Mouse (Mus musculus): Measurements from ENCODE around the gene Anapc7. TPM values are rescaled to one million over a fixed set of nuclear protein-coding genes. Genes with fewer than 3 reads are reported as not detected.

The Anapc7 gene
- polyA plus RNA-seq, 1 experiment from 2014 or later = 22.8 TPM

GRCm38 (mm10) chr5:122425550-122425949 is 4.1 kb downstream of the Anapc7 start:
- no peak overlapping the region for H3K27ac ChIP-seq (ENCODE audit: low read depth, low read length)
- no peak for ATAC-seq
- H3K36me3 ChIP-seq (ENCODE audit: control insufficient read depth, insufficient read depth) = peaks cover 26% of the 10 kb centered on the region
- no peak overlapping the region for H3K4me3 ChIP-seq (ENCODE audit: low read depth, low read length)
- WGBS = 70% methylated on average over 2 of the region's 2 CpGs
- H3K9ac ChIP-seq (ENCODE audit: low read depth, low read length) = no peak overlapping the region
- H3K4me1 ChIP-seq (replicated peaks; ENCODE audit: control insufficient read depth, insufficient read depth, low read length) = no peaks in the 10 kb centered on the region
- TF ChIP-seq CTCF (IDR thresholded peaks at IDR 0.05; ENCODE audit: low read depth) = peak; percentile 35; the same call in 1 of the 2 replicates
- no peaks in the 10 kb centered on the region for H3K27me3 ChIP-seq (replicated peaks; ENCODE audit: control insufficient read depth, insufficient read depth, low read length)
- H3K4me2 ChIP-seq (replicated peaks; ENCODE audit: low read depth) = no peak overlapping the region
- no peaks in the 10 kb centered on the region for H3K9me3 ChIP-seq (ENCODE audit: control insufficient read depth)

DNA sequence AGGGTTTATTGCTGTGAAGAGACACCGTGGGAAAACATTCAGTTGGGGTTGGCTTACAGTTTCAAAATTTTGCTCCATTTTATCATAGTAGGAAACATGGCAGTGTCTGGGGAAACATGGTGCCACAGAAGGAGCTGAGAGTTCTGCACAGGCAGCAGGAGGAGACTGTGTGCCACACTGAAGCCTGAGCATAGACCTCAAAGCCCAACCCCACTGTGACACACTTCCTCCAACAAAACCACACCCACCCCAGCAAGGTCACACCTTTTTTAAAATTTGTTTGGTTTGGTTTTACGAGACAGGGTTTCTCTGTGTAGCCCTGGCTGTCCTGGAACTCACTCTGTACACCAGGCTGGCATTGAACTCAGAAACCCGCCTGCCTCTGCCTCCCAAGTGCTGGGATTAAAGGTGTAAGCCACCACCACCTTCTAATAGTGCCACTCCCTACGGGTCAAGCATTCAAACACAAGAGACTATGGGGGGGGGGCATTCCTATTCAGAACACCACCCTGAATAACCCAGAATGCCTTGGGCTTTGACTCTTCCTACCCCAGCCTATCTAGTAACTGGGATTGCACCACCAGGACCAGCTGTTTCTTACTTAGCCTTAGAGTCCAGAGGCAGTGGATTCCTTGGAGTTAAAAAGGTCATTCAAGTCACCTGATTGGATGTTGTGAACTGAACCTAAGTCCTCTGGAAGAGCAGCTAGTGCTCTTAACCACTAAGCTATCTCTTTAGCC is 8.7 kb downstream of the Anapc7 start:
- WGBS = 88% methylated on average over 4 of the region's 4 CpGs
- Histone ChIP-seq H3K9ac (ENCODE audit: low read depth, low read length) (no peak overlapping the region), H3K4me1 (replicated peaks; ENCODE audit: control insufficient read depth, insufficient read depth, low read length) (no peaks in the 10 kb centered on the region), H3K9me3 (ENCODE audit: control insufficient read depth) (no peaks in the 10 kb centered on the region), H3K36me3 (ENCODE audit: control insufficient read depth, insufficient read depth) (peaks cover 65% of the 10 kb centered on the region), H3K27me3 (replicated peaks; ENCODE audit: control insufficient read depth, insufficient read depth, low read length) (no peaks in the 10 kb centered on the region), H3K4me3 (ENCODE audit: low read depth, low read length) (no peak overlapping the region), H3K27ac (ENCODE audit: low read depth, low read length) (no peak overlapping the region), H3K4me2 (replicated peaks; ENCODE audit: low read depth) (no peak overlapping the region)
- ATAC-seq = no peak
- TF ChIP-seq CTCF (IDR thresholded peaks at IDR 0.05; ENCODE audit: low read depth) = no peak

DNA sequence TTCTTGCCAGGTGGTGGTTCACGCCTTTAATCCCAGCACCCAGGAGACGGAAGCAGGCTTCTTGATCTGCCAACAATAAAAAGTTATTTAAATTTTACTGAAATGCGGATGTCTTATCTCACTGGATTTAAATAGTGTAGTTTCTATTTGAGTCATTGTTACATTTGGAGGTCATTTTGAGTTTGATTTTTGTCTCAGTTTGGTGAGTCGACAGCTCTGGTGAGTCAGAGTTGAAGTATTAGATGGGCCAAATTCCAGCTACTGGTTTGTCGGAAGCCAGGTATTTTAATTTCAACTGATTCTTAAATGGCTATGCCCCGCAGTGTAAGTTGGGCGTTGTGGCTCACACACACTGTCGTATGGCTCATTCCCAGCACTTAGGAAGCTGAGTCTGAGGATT is 9.7 kb downstream of the Anapc7 start:
- ATAC-seq = no peak
- Histone ChIP-seq H3K36me3 (ENCODE audit: control insufficient read depth, insufficient read depth) (peaks cover 75% of the 10 kb centered on the region), H3K27ac (ENCODE audit: low read depth, low read length) (no peak overlapping the region), H3K4me2 (replicated peaks; ENCODE audit: low read depth) (no peak overlapping the region), H3K27me3 (replicated peaks; ENCODE audit: control insufficient read depth, insufficient read depth, low read length) (no peaks in the 10 kb centered on the region), H3K4me3 (ENCODE audit: low read depth, low read length) (no peak overlapping the region), H3K9me3 (ENCODE audit: control insufficient read depth) (no peaks in the 10 kb centered on the region), H3K9ac (ENCODE audit: low read depth, low read length) (no peak overlapping the region), H3K4me1 (replicated peaks; ENCODE audit: control insufficient read depth, insufficient read depth, low read length) (no peaks in the 10 kb centered on the region)
- no peak for TF ChIP-seq CTCF (IDR thresholded peaks at IDR 0.05; ENCODE audit: low read depth)
- 91% methylated on average over 8 of the region's 8 CpGs for WGBS

DNA sequence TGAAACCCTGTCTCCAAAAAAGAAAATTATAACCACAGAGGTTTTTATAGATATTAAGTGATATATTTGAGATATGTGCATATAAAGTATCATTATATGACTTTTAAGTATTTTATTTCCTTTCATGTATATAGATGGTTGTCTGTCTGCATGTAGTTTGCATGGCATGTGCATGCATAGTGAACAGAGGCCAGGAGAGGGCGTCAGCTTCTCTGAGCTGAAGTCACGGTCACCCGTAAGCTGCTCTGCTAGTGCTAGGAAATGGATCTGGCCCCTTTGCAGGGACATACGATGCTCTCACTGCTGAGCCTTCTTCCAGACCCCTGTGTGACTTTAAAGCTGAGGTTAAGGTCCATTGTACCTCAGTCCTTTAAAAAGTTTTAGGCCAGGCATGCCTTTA is 13.0 kb downstream of the Anapc7 start:
- no peaks in the 10 kb centered on the region for H3K27me3 ChIP-seq (replicated peaks; ENCODE audit: control insufficient read depth, insufficient read depth, low read length)
- H3K9me3 ChIP-seq (ENCODE audit: control insufficient read depth) = no peaks in the 10 kb centered on the region
- H3K36me3 ChIP-seq (ENCODE audit: control insufficient read depth, insufficient read depth) = peaks cover 92% of the 10 kb centered on the region
- ATAC-seq = no peak
- 82% methylated on average over 4 of the region's 4 CpGs for WGBS
- H3K9ac ChIP-seq (ENCODE audit: low read depth, low read length) = no peak overlapping the region
- peak; percentile 47 for TF ChIP-seq CTCF (IDR thresholded peaks at IDR 0.05; ENCODE audit: low read depth)
- H3K4me3 ChIP-seq (ENCODE audit: low read depth, low read length) = no peak overlapping the region
- H3K4me1 ChIP-seq (replicated peaks; ENCODE audit: control insufficient read depth, insufficient read depth, low read length) = no peaks in the 10 kb centered on the region
- no peak overlapping the region for H3K27ac ChIP-seq (ENCODE audit: low read depth, low read length)
- no peak overlapping the region for H3K4me2 ChIP-seq (replicated peaks; ENCODE audit: low read depth)

DNA sequence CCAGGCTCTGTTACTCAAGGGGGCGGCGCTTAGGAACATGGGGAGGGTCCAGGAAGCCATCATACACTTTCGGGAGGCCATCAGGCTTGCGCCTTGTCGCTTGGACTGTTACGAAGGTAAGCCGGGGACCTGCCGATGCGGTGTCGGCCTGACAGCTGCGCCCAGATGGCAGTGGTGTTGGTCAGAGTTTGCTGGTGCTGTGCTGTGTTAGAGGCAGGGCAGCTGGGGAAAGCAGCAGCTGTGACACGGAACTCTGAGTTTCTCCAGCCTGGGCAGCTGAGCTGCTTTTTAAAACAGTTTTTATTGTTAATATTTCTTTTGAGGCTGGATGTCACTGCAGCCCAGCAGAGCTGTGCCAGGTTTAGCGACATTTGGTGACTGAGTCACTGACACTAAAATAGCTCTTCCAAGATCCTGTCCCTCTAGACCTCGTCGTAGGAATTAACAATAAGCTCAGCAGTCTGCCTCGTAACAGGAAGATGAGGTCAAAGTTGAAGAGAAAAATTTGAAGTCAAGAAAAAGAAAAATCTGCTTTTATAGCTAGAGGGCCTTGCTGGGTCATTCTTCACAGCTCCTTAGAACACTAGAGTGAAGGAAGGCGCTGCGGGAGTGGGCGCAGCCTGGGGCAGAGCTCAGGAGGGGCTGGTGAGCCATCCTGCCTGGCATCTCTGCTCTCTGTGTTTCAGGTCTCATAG is 18.1 kb downstream of the Anapc7 start:
- H3K9me3 ChIP-seq (ENCODE audit: control insufficient read depth) = no peaks in the 10 kb centered on the region
- H3K4me3 ChIP-seq (ENCODE audit: low read depth, low read length) = no peak overlapping the region
- no peak overlapping the region for H3K4me2 ChIP-seq (replicated peaks; ENCODE audit: low read depth)
- H3K27me3 ChIP-seq (replicated peaks; ENCODE audit: control insufficient read depth, insufficient read depth, low read length) = no peaks in the 10 kb centered on the region
- ATAC-seq = no peak
- TF ChIP-seq CTCF (IDR thresholded peaks at IDR 0.05; ENCODE audit: low read depth) = no peak
- H3K9ac ChIP-seq (ENCODE audit: low read depth, low read length) = no peak overlapping the region
- H3K4me1 ChIP-seq (replicated peaks; ENCODE audit: control insufficient read depth, insufficient read depth, low read length) = no peaks in the 10 kb centered on the region
- 78% methylated on average over 19 of the region's 19 CpGs for WGBS
- H3K36me3 ChIP-seq (ENCODE audit: control insufficient read depth, insufficient read depth) = peaks cover 99% of the 10 kb centered on the region
- peak overlapping the region; percentile 28; the same call in 1 of the 2 replicates for H3K27ac ChIP-seq (ENCODE audit: low read depth, low read length)

DNA sequence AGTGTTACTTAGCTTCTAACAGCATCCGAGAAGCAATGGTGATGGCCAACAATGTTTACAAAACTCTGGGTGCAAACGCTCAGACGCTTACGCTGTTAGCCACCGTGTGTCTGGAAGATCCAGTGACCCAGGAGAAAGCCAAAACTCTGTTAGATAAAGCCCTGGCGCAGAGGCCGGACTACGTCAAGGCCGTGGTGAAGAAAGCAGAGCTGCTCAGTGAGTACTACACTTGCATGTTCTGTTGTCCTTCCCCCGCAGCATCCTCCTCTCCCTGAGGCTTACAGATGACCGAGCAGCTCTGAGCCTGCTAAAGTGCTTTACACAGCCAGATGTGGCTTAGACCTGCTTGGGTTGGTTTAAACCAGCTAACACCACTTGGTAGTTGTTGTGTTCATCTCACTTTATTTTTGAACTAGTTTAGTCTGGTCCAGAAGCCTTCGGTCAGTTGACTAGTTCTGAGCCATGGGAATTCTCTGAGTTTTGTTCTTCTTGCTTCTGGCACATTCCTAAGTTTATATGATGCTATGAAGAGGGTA is 18.7 kb downstream of the Anapc7 start:
- no peak for TF ChIP-seq CTCF (IDR thresholded peaks at IDR 0.05; ENCODE audit: low read depth)
- peak overlapping the region; percentile 28; the same call in 1 of the 2 replicates for H3K27ac ChIP-seq (ENCODE audit: low read depth, low read length)
- no peaks in the 10 kb centered on the region for H3K27me3 ChIP-seq (replicated peaks; ENCODE audit: control insufficient read depth, insufficient read depth, low read length)
- H3K9me3 ChIP-seq (ENCODE audit: control insufficient read depth) = no peaks in the 10 kb centered on the region
- no peaks in the 10 kb centered on the region for H3K4me1 ChIP-seq (replicated peaks; ENCODE audit: control insufficient read depth, insufficient read depth, low read length)
- no peak overlapping the region for H3K9ac ChIP-seq (ENCODE audit: low read depth, low read length)
- H3K4me3 ChIP-seq (ENCODE audit: low read depth, low read length) = no peak overlapping the region
- ATAC-seq = no peak
- WGBS = 87% methylated on average over 12 of the region's 12 CpGs
- H3K4me2 ChIP-seq (replicated peaks; ENCODE audit: low read depth) = no peak overlapping the region
- H3K36me3 ChIP-seq (ENCODE audit: control insufficient read depth, insufficient read depth) = peaks cover 99% of the 10 kb centered on the region
